Mouse (Mus musculus) lung, embryonic 15.5 days (tissue): ENCODE data around the gene Zfp408. TPM values are rescaled to one million over a fixed set of nuclear protein-coding genes. Genes with fewer than 3 reads are reported as not detected.

Source experiments
- ATAC-seq: fragments of 200-750 bp; cut with Nextera tagmentation; 2 replicates; pipeline ENCODE4 v1.8.0; 2017; ENCODE audit warnings: moderate number of reproducible peaks, borderline replicate concordance; ENCODE audit not compliant: low FRiP score, low TSS enrichment; ENCODE audit errors: extremely low read depth
- H3K27ac ChIP-seq: fragments of 300-500 bp; sonication (generic); 2 replicates; pipeline ENCODE4 v1.5.1; 2015; ENCODE audit warnings: moderate library complexity, mild to moderate bottlenecking, inconsistent platforms
- H3K27me3 ChIP-seq: fragments of 300-500 bp; sonication (generic); 2 replicates; pipeline ENCODE4 v1.6.1; 2015; ENCODE audit warnings: inconsistent platforms
- H3K36me3 ChIP-seq: fragments of 300-500 bp; sonication (generic); 2 replicates; pipeline ENCODE4 v1.6.1; 2015; ENCODE audit warnings: inconsistent platforms
- H3K4me1 ChIP-seq: fragments of 300-500 bp; sonication (generic); 2 replicates; pipeline ENCODE4 v1.6.1; 2015; ENCODE audit warnings: inconsistent platforms
- H3K4me2 ChIP-seq: fragments of 300-500 bp; sonication (generic); 2 replicates; pipeline ENCODE4 v1.6.1; 2015; ENCODE audit warnings: inconsistent platforms, mild to moderate bottlenecking, moderate library complexity
- H3K4me3 ChIP-seq: fragments of 300-500 bp; sonication (generic); 2 replicates; pipeline ENCODE4 v1.5.1; 2015; ENCODE audit warnings: mild to moderate bottlenecking, inconsistent platforms
- H3K9ac ChIP-seq: fragments of 300-500 bp; sonication (generic); 2 replicates; pipeline ENCODE4 v1.6.1; 2015; ENCODE audit warnings: inconsistent platforms
- H3K9me3 ChIP-seq: fragments of 300-500 bp; sonication (generic); 2 replicates; pipeline ENCODE4 v1.6.1; 2016; ENCODE audit warnings: inconsistent platforms
- WGBS: fragments of 180-500 bp; shearing (Covaris S2); methylation state at CpG from one replicate; pipeline ENCODE4 v1.1.7; 2015; 5-methylcytosine and 5-hydroxymethylcytosine counted together
- polyA plus RNA-seq: library from polyadenylated mRNA; unstranded; fragments of >200 nt; fragmentation: Nextera tagmentation; extraction: Ambion mirVana; gene quantifications from 2 replicates; pipeline ENCODE4 v1.2.1, GENCODE M21; 2015

Gene Zfp408
- 10.9 and 11.1 TPM in 2 replicates for polyA plus RNA-seq

GRCm38 (mm10) chr2:91649553-91650359, at the start of gene Zfp408, which contains the start of gene Arhgap1:
TSS of gene Zfp408 (minus strand) at chr2:91649791.
TSS of gene Arhgap1 (plus strand) at chr2:91649860.
- Histone ChIP-seq H3K27ac (peak within 1 kb of the TSS; percentile 89), H3K4me1 (peaks cover 27% of the 10 kb centered on the region), H3K9ac (peak within 1 kb of the TSS; percentile 75), H3K36me3 (peaks cover 45% of the 10 kb centered on the region), H3K4me3 (peak within 1 kb of the TSS; percentile 71), H3K4me2 (peak within 1 kb of the TSS; percentile 90), H3K9me3 (no peaks in the 10 kb centered on the region), H3K27me3 (no peaks in the 10 kb centered on the region)
- ATAC-seq = peak; percentile 93
- WGBS = under 1% methylated on average over 44 of the region's 44 CpGs

- ATAC-seq = no peak
- Histone ChIP-seq H3K27ac (no peak overlapping the region), H3K27me3 (no peaks in the 10 kb centered on the region), H3K36me3 (no peaks in the 10 kb centered on the region), H3K4me2 (no peak overlapping the region), H3K9ac (no peak overlapping the region), H3K4me1 (no peaks in the 10 kb centered on the region), H3K4me3 (no peak overlapping the region), H3K9me3 (no peaks in the 10 kb centered on the region)
- WGBS = 56% methylated on average over 1 of the region's 1 CpGs
Observed at GRCm38 (mm10) chr2:91699225-91699624, 49.6 kb upstream of the Zfp408 start.

- H3K4me3 ChIP-seq = no peak overlapping the region
- WGBS = 57% methylated on average over 1 of the region's 1 CpGs
- no peak overlapping the region for H3K4me2 ChIP-seq
- no peaks in the 10 kb centered on the region for H3K9me3 ChIP-seq
- no peaks in the 10 kb centered on the region for H3K36me3 ChIP-seq
- no peak overlapping the region for H3K27ac ChIP-seq
- H3K27me3 ChIP-seq = no peaks in the 10 kb centered on the region
- H3K9ac ChIP-seq = no peak overlapping the region
- H3K4me1 ChIP-seq = no peaks in the 10 kb centered on the region
- no peak for ATAC-seq
Observed at GRCm38 (mm10) chr2:91696225-91696590, 46.6 kb upstream of the Zfp408 start.

- no peak overlapping the region for H3K27ac ChIP-seq
- H3K36me3 ChIP-seq = no peaks in the 10 kb centered on the region
- H3K4me1 ChIP-seq = no peaks in the 10 kb centered on the region
- WGBS = 81% methylated on average over 10 of the region's 10 CpGs
- no peaks in the 10 kb centered on the region for H3K27me3 ChIP-seq
- no peak overlapping the region for H3K4me3 ChIP-seq
- no peak overlapping the region for H3K9ac ChIP-seq
- ATAC-seq = no peak
- no peak overlapping the region for H3K4me2 ChIP-seq
- no peaks in the 10 kb centered on the region for H3K9me3 ChIP-seq
Observed at GRCm38 (mm10) chr2:91695436-91696224, 46.0 kb upstream of the Zfp408 start.

GRCm38 (mm10) chr2:91689452-91689851, 39.9 kb upstream of the Zfp408 start:
- Histone ChIP-seq H3K27ac (no peak overlapping the region), H3K36me3 (peaks cover 14% of the 10 kb centered on the region; the same call in 1 of the 2 replicates), H3K27me3 (no peaks in the 10 kb centered on the region), H3K4me1 (no peaks in the 10 kb centered on the region), H3K9ac (no peak overlapping the region), H3K4me2 (no peak overlapping the region), H3K4me3 (no peak overlapping the region), H3K9me3 (no peaks in the 10 kb centered on the region)
- 82% methylated on average over 7 of the region's 7 CpGs for WGBS
- ATAC-seq = no peak

DNA sequence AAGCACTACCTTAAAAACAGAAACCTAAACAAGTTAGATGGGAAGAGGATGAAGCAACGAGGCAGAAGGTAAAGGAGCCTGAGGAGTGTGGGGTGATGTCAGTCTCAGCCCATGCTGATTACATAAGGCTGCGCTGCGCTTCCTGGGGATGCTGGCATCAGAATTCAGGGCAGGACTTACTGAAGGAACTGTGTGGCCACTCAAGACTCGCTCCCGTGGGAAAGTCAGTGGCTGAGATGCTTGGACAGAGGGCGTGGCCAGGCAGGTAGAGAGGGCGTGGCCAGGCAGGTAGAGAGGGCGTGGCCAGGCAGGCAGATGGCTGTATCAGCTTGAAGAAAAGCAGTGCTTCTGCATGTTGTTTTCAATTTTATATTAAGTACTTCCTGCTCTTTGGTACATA, 34.3 kb upstream of the Zfp408 start:
- no peak for ATAC-seq
- Histone ChIP-seq H3K9ac (no peak overlapping the region), H3K4me3 (no peak overlapping the region), H3K4me1 (no peaks in the 10 kb centered on the region), H3K9me3 (no peaks in the 10 kb centered on the region), H3K36me3 (peaks cover 24% of the 10 kb centered on the region), H3K4me2 (no peak overlapping the region), H3K27me3 (no peaks in the 10 kb centered on the region), H3K27ac (no peak overlapping the region)
- WGBS = 66% methylated on average over 8 of the region's 8 CpGs

- Histone ChIP-seq H3K9me3 (no peaks in the 10 kb centered on the region), H3K9ac (no peak overlapping the region), H3K27ac (no peak overlapping the region), H3K4me1 (no peaks in the 10 kb centered on the region), H3K36me3 (peaks cover 27% of the 10 kb centered on the region), H3K27me3 (no peaks in the 10 kb centered on the region), H3K4me2 (no peak overlapping the region), H3K4me3 (no peak overlapping the region)
- WGBS = 55% methylated on average over 4 of the region's 4 CpGs
- ATAC-seq = no peak
Observed at GRCm38 (mm10) chr2:91682850-91683249, 33.3 kb upstream of the Zfp408 start.

GRCm38 (mm10) chr2:91676961-91677360, 27.4 kb upstream of the Zfp408 start:
- Histone ChIP-seq H3K9me3 (no peaks in the 10 kb centered on the region), H3K9ac (no peak overlapping the region), H3K27ac (no peak overlapping the region), H3K4me1 (no peaks in the 10 kb centered on the region), H3K4me2 (no peak overlapping the region), H3K4me3 (no peak overlapping the region), H3K36me3 (peaks cover 67% of the 10 kb centered on the region), H3K27me3 (no peaks in the 10 kb centered on the region)
- no peak for ATAC-seq

- 63% methylated on average over 2 of the region's 2 CpGs for WGBS
- Histone ChIP-seq H3K9ac (no peak overlapping the region), H3K36me3 (peaks cover 67% of the 10 kb centered on the region)
Observed at GRCm38 (mm10) chr2:91676420-91676819, 26.8 kb upstream of the Zfp408 start.

DNA sequence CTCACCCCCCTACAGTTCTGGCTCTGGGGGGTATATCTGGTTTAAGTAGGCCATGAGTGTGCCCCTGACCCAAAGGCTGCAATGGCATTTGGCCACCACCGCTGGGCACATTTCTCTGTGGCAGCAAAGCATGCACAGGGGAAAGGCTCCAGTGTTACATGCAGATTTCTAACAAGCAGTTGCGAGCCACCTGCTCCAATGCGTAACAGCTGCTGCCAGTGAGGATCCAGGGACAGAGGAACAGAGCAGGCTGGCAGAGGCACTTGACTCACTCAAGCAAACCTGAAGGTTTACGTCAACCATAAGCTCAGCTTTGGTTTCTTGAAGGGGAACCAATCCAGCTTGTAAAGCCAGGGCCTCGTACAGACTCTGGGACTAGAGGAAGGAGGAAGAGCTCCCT, 25.3 kb upstream of the Zfp408 start:
- Histone ChIP-seq H3K36me3 (peaks cover 65% of the 10 kb centered on the region), H3K4me2 (no peak overlapping the region), H3K9ac (no peak overlapping the region), H3K27ac (no peak overlapping the region), H3K4me3 (no peak overlapping the region), H3K9me3 (no peaks in the 10 kb centered on the region), H3K4me1 (no peaks in the 10 kb centered on the region), H3K27me3 (no peaks in the 10 kb centered on the region)
- WGBS = 85% methylated on average over 5 of the region's 5 CpGs
- ATAC-seq = no peak

More at GRCm38 (mm10) chr2:91676420-91676819, 26.8 kb upstream of the Zfp408 start:
- Histone ChIP-seq H3K4me3 (no peak overlapping the region), H3K4me2 (no peak overlapping the region), H3K4me1 (no peaks in the 10 kb centered on the region), H3K27ac (no peak overlapping the region), H3K27me3 (no peaks in the 10 kb centered on the region), H3K9me3 (no peaks in the 10 kb centered on the region)
- ATAC-seq = no peak

GRCm38 (mm10) chr2:91673587-91673986, 24.0 kb upstream of the Zfp408 start:
- H3K36me3 ChIP-seq = peaks cover 73% of the 10 kb centered on the region

GRCm38 (mm10) chr2:91670038-91670437, 20.4 kb upstream of the Zfp408 start:
- no peaks in the 10 kb centered on the region for H3K9me3 ChIP-seq
- H3K4me1 ChIP-seq = no peaks in the 10 kb centered on the region
- 87% methylated on average over 6 of the region's 6 CpGs for WGBS
- peaks cover 66% of the 10 kb centered on the region for H3K36me3 ChIP-seq
- H3K27me3 ChIP-seq = no peaks in the 10 kb centered on the region
- no peak overlapping the region for H3K4me2 ChIP-seq
- H3K27ac ChIP-seq = no peak overlapping the region
- ATAC-seq = no peak
- H3K9ac ChIP-seq = no peak overlapping the region
- no peak overlapping the region for H3K4me3 ChIP-seq

More at GRCm38 (mm10) chr2:91673587-91673986, 24.0 kb upstream of the Zfp408 start:
- 96% methylated on average over 2 of the region's 2 CpGs for WGBS
- Histone ChIP-seq H3K4me1 (no peaks in the 10 kb centered on the region), H3K27ac (no peak overlapping the region), H3K27me3 (no peaks in the 10 kb centered on the region), H3K4me2 (no peak overlapping the region), H3K9ac (no peak overlapping the region), H3K4me3 (no peak overlapping the region), H3K9me3 (no peaks in the 10 kb centered on the region)
- ATAC-seq = no peak
